Mouse (Mus musculus): Measurements from ENCODE around the gene Zfp651. TPM values are rescaled to one million over a fixed set of nuclear protein-coding genes. Genes with fewer than 3 reads are reported as not detected.

Zfp651 gene
- polyA plus RNA-seq, 1 experiment from 2014 or later, result 18.9 TPM

DNA sequence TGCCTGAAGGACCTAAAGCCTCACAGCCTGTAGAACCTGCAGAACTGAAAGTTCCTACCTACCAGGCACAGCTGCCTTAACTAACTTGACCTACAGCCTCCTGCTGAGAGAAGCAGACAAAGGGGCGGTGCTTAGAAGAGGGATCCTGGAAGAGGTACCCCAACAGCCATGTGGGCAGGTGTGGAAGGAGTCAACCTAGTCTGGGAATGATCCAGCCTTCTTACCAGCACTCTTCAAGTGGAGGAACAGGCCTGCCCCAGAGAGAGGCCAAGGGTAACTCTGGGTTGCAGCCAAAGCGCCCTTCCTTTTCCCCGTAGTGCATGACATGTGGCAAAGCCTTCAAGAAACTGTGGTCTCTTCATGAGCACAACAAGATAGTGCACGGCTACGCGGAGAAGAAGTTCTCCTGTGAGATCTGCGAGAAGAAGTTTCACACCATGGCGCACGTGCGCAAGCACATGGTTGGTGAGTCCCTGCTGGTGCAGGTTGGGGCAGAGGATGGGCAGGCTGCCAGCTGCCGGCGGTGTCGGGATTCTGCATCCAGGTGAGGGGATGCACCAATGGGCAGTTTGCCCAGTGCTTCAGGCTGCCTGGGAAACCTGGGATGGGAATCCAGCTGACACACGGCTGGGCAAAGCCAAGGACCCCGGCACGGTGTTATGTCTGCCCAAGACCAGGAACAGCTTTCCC lies 6.2 kb downstream of the Zfp651 start:
- no peaks in the 10 kb centered on the region for H3K27me3 ChIP-seq (replicated peaks)
- WGBS, result 84% methylated on average over 16 of the region's 16 CpGs
- no peaks in the 10 kb centered on the region for H3K9me3 ChIP-seq
- H3K36me3 ChIP-seq, result peaks cover 34% of the 10 kb centered on the region
- ATAC-seq (ENCODE audit: insufficient read depth, low FRiP score, low read depth), result no peak
- H3K27ac ChIP-seq, result no peak overlapping the region
- H3K9ac ChIP-seq, result no peak overlapping the region
- no peak overlapping the region for H3K4me2 ChIP-seq
- no peak overlapping the region for H3K4me3 ChIP-seq (replicated peaks)
- H3K4me1 ChIP-seq, result peaks cover 15% of the 10 kb centered on the region

DNA sequence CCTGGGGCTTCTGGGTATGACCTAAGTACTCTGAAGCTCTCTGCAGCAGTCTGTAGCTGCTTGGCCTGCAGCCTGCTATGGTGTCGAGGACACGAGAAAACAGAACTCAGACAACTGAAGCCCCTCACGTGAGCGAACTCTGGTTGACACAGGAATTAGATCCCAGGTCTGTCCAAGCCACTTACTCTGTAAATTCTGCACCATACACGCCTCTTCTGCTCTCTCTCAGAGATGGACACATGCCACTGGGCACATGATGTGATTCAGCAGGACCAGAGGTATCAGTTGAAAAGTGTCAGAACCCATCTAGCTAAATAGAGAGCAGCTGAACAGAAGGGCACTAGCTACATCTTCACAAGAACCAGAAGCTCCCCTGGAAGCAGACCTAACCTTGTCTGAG lies 13.3 kb downstream of the Zfp651 start:
- no peak for ATAC-seq (ENCODE audit: insufficient read depth, low FRiP score, low read depth)
- 65% methylated on average over 5 of the region's 5 CpGs for WGBS
- H3K4me3 ChIP-seq (replicated peaks), result no peak overlapping the region
- no peaks in the 10 kb centered on the region for H3K4me1 ChIP-seq
- peaks cover 21% of the 10 kb centered on the region for H3K27me3 ChIP-seq (replicated peaks)
- no peaks in the 10 kb centered on the region for H3K9me3 ChIP-seq
- H3K9ac ChIP-seq, result no peak overlapping the region
- no peak overlapping the region for H3K27ac ChIP-seq
- H3K4me2 ChIP-seq, result no peak overlapping the region
- peaks cover 13% of the 10 kb centered on the region; the same call in 1 of the 2 replicates for H3K36me3 ChIP-seq

DNA sequence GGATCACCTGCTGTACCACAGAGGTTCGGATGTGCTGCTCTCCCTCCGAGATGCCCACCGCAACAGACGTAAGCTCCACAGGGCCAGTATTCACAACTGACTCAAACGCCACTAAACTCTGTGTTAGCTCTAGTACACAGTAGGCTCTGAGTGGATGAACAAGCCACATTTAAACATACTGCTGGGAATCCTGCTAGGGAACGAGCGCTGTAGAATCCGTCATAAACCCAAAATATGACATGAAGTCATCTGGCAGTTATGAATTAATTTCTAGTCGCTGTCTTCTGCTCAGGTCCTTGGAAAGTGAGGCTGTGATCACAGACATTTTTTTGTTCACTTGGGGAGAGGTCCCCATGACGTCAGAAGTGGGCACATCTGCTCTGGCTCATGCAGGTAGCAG lies 16.8 kb downstream of the Zfp651 start:
- H3K4me1 ChIP-seq, result peaks cover 12% of the 10 kb centered on the region
- no peak overlapping the region for H3K4me3 ChIP-seq (replicated peaks)
- WGBS, result 80% methylated on average over 10 of the region's 10 CpGs
- no peak overlapping the region for H3K4me2 ChIP-seq
- ATAC-seq (ENCODE audit: insufficient read depth, low FRiP score, low read depth), result no peak
- H3K9ac ChIP-seq, result no peak overlapping the region
- no peaks in the 10 kb centered on the region for H3K9me3 ChIP-seq
- no peak overlapping the region for H3K27ac ChIP-seq
- H3K27me3 ChIP-seq (replicated peaks), result peaks cover 39% of the 10 kb centered on the region
- H3K36me3 ChIP-seq, result no peaks in the 10 kb centered on the region

GRCm38 (mm10) chr9:121776511-121776910 lies 17.4 kb downstream of the Zfp651 start:
- Histone ChIP-seq H3K27ac (no peak overlapping the region), H3K36me3 (no peaks in the 10 kb centered on the region), H3K4me3 (replicated peaks) (no peak overlapping the region), H3K4me2 (no peak overlapping the region), H3K9ac (no peak overlapping the region), H3K9me3 (no peaks in the 10 kb centered on the region), H3K27me3 (replicated peaks) (peaks cover 39% of the 10 kb centered on the region), H3K4me1 (peaks cover 12% of the 10 kb centered on the region)
- ATAC-seq (ENCODE audit: insufficient read depth, low FRiP score, low read depth), result no peak
- 79% methylated on average over 7 of the region's 7 CpGs for WGBS

DNA sequence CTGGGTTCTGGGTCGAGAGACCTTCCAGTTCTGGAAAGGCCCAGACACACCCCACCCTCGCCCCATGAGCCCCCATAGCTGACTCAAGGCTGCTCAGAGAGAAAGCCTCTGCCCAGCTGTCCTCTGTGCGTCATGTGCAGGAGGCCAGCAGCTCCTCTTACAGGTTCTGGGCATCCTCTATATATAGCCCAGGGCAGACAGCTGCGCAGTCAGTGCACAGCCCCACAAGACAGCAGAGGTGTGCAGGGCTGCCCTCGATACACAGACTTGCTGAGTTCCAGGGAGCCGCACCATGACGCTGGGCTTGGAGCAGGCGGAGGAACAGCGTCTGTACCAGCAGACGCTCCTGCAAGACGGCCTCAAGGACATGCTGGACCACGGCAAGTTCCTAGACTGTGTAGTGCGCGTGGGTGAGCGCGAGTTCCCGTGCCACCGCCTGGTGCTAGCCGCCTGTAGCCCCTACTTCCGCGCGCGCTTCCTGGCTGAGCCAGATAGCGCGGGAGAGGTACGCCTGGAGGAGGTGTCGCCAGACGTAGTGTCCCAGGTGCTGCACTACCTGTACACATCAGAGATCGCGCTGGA lies 18.4 kb downstream of the Zfp651 start, which contains the start of gene Klhl40:
Klhl40 (plus strand) TSS at position 124 of the 582 bp plus-strand sequence.
- peak; percentile 29 for ATAC-seq (ENCODE audit: insufficient read depth, low FRiP score, low read depth)
- H3K9ac ChIP-seq, result 0 out of 2 replicates have a peak within 1 kb of the TSS, but pooled peaks have one; percentile 1
- 16% methylated on average over 30 of the region's 30 CpGs for WGBS
- peak within 1 kb of the TSS; percentile 71 for H3K4me2 ChIP-seq
- peaks cover 39% of the 10 kb centered on the region for H3K27me3 ChIP-seq (replicated peaks)
- no peaks in the 10 kb centered on the region for H3K9me3 ChIP-seq
- H3K36me3 ChIP-seq, result no peaks in the 10 kb centered on the region
- H3K4me1 ChIP-seq, result peaks cover 12% of the 10 kb centered on the region
- no peak within 1 kb of the TSS for H3K27ac ChIP-seq
- peak within 1 kb of the TSS; percentile 36 for H3K4me3 ChIP-seq (replicated peaks)

- H3K9ac ChIP-seq, result no peak overlapping the region
- peaks cover 39% of the 10 kb centered on the region for H3K27me3 ChIP-seq (replicated peaks)
- H3K4me1 ChIP-seq, result peaks cover 12% of the 10 kb centered on the region
- no peak for ATAC-seq (ENCODE audit: insufficient read depth, low FRiP score, low read depth)
- no peak overlapping the region for H3K27ac ChIP-seq
- 11% methylated on average over 54 of the region's 54 CpGs for WGBS
- H3K36me3 ChIP-seq, result no peaks in the 10 kb centered on the region
- H3K4me3 ChIP-seq (replicated peaks), result peak overlapping the region; percentile 36
- no peaks in the 10 kb centered on the region for H3K9me3 ChIP-seq
- peak overlapping the region; percentile 71 for H3K4me2 ChIP-seq
Measured at GRCm38 (mm10) chr9:121778066-121778624, 19.0 kb downstream of the Zfp651 start.

DNA sequence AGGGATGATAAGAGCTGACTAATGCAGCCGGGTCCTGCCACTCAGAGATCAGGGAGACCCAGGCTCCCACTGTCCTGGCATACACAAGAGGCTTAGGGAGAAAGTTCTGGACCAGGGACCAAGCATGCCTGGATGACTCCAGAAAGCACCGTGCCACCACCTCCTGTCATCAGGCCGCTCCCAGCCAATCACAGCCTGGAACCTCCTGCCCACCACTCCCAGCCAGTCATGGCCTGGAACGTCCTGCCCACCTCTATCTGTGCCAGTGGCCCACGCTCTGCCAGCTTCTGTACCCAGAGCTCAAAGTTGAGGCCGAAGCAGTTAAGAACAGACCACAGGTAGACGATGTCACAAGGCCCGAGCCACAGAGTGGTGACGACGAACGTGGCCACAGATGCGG lies 25.7 kb downstream of the Zfp651 start:
- Histone ChIP-seq H3K36me3 (no peaks in the 10 kb centered on the region), H3K4me2 (no peak overlapping the region), H3K9me3 (no peaks in the 10 kb centered on the region), H3K27me3 (replicated peaks) (no peaks in the 10 kb centered on the region), H3K4me1 (no peaks in the 10 kb centered on the region), H3K27ac (no peak overlapping the region), H3K9ac (no peak overlapping the region), H3K4me3 (replicated peaks) (no peak overlapping the region)
- 81% methylated on average over 12 of the region's 12 CpGs for WGBS
- no peak for ATAC-seq (ENCODE audit: insufficient read depth, low FRiP score, low read depth)

GRCm38 (mm10) chr9:121785261-121785660 lies 26.1 kb downstream of the Zfp651 start:
- ATAC-seq (ENCODE audit: insufficient read depth, low FRiP score, low read depth), result no peak
- Histone ChIP-seq H3K27ac (no peak overlapping the region), H3K4me1 (no peaks in the 10 kb centered on the region), H3K9ac (no peak overlapping the region), H3K27me3 (replicated peaks) (no peaks in the 10 kb centered on the region), H3K9me3 (no peaks in the 10 kb centered on the region), H3K4me3 (replicated peaks) (no peak overlapping the region), H3K36me3 (no peaks in the 10 kb centered on the region), H3K4me2 (no peak overlapping the region)
- 83% methylated on average over 8 of the region's 8 CpGs for WGBS

GRCm38 (mm10) chr9:121786359-121786758 lies 27.2 kb downstream of the Zfp651 start:
- no peak overlapping the region for H3K4me2 ChIP-seq
- H3K36me3 ChIP-seq, result no peaks in the 10 kb centered on the region
- H3K9ac ChIP-seq, result no peak overlapping the region
- no peak overlapping the region for H3K27ac ChIP-seq
- WGBS, result 78% methylated on average over 2 of the region's 2 CpGs
- peaks cover 9% of the 10 kb centered on the region; the same call in 1 of the 2 replicates for H3K4me1 ChIP-seq
- no peaks in the 10 kb centered on the region for H3K9me3 ChIP-seq
- no peak for ATAC-seq (ENCODE audit: insufficient read depth, low FRiP score, low read depth)
- no peak overlapping the region for H3K4me3 ChIP-seq (replicated peaks)
- no peaks in the 10 kb centered on the region for H3K27me3 ChIP-seq (replicated peaks)

- H3K27ac ChIP-seq, result no peak overlapping the region
- no peaks in the 10 kb centered on the region for H3K27me3 ChIP-seq (replicated peaks)
- H3K36me3 ChIP-seq, result no peaks in the 10 kb centered on the region
- H3K9me3 ChIP-seq, result no peaks in the 10 kb centered on the region
- WGBS, result 16% methylated on average over 5 of the region's 5 CpGs
- no peak overlapping the region for H3K9ac ChIP-seq
- H3K4me1 ChIP-seq, result peaks cover 20% of the 10 kb centered on the region; the same call in 1 of the 2 replicates
- H3K4me3 ChIP-seq (replicated peaks), result no peak overlapping the region
- no peak overlapping the region for H3K4me2 ChIP-seq
- ATAC-seq (ENCODE audit: insufficient read depth, low FRiP score, low read depth), result peak; percentile 45; the same call in 1 of the 2 replicates
Measured at GRCm38 (mm10) chr9:121791206-121791605, 32.1 kb downstream of the Zfp651 start.

GRCm38 (mm10) chr9:121791757-121792521 lies 32.8 kb downstream of the Zfp651 start, which contains the start of gene Hhatl:
TSS of gene Hhatl (minus strand) at chr9:121792507.
- H3K4me3 ChIP-seq (replicated peaks), result no peak within 1 kb of the TSS
- 51% methylated on average over 24 of the region's 24 CpGs for WGBS
- ATAC-seq (ENCODE audit: insufficient read depth, low FRiP score, low read depth), result no peak
- H3K9ac ChIP-seq, result no peak within 1 kb of the TSS
- H3K27ac ChIP-seq, result no peak within 1 kb of the TSS
- no peaks in the 10 kb centered on the region for H3K27me3 ChIP-seq (replicated peaks)
- H3K36me3 ChIP-seq, result no peaks in the 10 kb centered on the region
- no peaks in the 10 kb centered on the region for H3K9me3 ChIP-seq
- no peak within 1 kb of the TSS for H3K4me2 ChIP-seq
- peaks cover 20% of the 10 kb centered on the region; the same call in 1 of the 2 replicates for H3K4me1 ChIP-seq

Measured in stomach, embryonic 15.5 days (tissue).